Mouse (Mus musculus) testis, adult 2 months (tissue): ENCODE data around the gene Marveld2.

Experiments
- CTCF ChIP-seq: fragments of 200-500 bp; IDR thresholded peaks from 2 replicates; pipeline ENCODE4 v1.5.1; 2012; ENCODE audit warnings: low read depth, mild to moderate bottlenecking, inconsistent platforms, low read length, moderate library complexity; ENCODE audit not compliant: control insufficient read depth, insufficient read depth, insufficient replicate concordance
- POLR2A ChIP-seq: fragments of 200-500 bp; IDR thresholded peaks from 2 replicates; pipeline ENCODE4 v1.6.1; 2012; ENCODE audit warnings: low read depth, mild to moderate bottlenecking, inconsistent platforms, low read length, moderate library complexity; ENCODE audit not compliant: control insufficient read depth

GRCm38 (mm10) chr13:100575950-100576349 lies 40.8 kb downstream of the Marveld2 start:
- TF ChIP-seq POLR2A, result no peak
- TF ChIP-seq CTCF, result no peak
